Mouse (Mus musculus) ES-E14 (cell line): ENCODE data around the gene Guca1a. TPM values are rescaled to one million over a fixed set of nuclear protein-coding genes. Genes with fewer than 3 reads are reported as not detected.

ENCODE experiments used
- DNase-seq: peaks from one replicate; pipeline ENCODE4 v3.0.0-alpha.2; 2013; ENCODE audit warnings: low read depth, low spot score
- H3K27ac ChIP-seq: 2 replicates; pipeline ENCODE4 v1.5.1; 2012; ENCODE audit warnings: low read depth, mild to moderate bottlenecking, low read length, moderate library complexity, mixed read lengths; ENCODE audit not compliant: poor library complexity, insufficient read depth, severe bottlenecking
- H3K36me3 ChIP-seq: 2 replicates; pipeline ENCODE4 v1.6.1; 2012; ENCODE audit warnings: mild to moderate bottlenecking, low read length, moderate library complexity, mixed read lengths; ENCODE audit not compliant: control insufficient read depth, poor library complexity, insufficient read depth, severe bottlenecking
- H3K4me1 ChIP-seq, 2 experiments: fragments of 150-350 bp in 1 of 2; sonication (generic) in 1 of 2; 2 replicates each; pipeline ENCODE4 v1.6.1; 2012; ENCODE audit warnings: low read length in 2 of 2, mild to moderate bottlenecking in 1 of 2, mixed read lengths in 1 of 2; ENCODE audit not compliant: control insufficient read depth in 2 of 2, insufficient read depth in 2 of 2, poor library complexity in 1 of 2
- H3K4me3 ChIP-seq, 2 experiments: fragments of 150-350 bp in 1 of 2; sonication (generic) in 1 of 2; 2 replicates each; pipeline ENCODE4 v1.5.1; 2012; ENCODE audit warnings: low read length in 2 of 2, low read depth in 1 of 2, mild to moderate bottlenecking in 1 of 2, mixed read lengths in 1 of 2; ENCODE audit not compliant: insufficient read depth in 1 of 2, poor library complexity in 1 of 2, severe bottlenecking in 1 of 2
- H3K9ac ChIP-seq: 2 replicates; pipeline ENCODE4 v1.6.1; 2012; ENCODE audit warnings: low read depth, mild to moderate bottlenecking, low read length, mixed read lengths; ENCODE audit not compliant: poor library complexity, insufficient read depth, severe bottlenecking
- H3K9me3 ChIP-seq: fragments of 150-350 bp; sonication (generic); 2 replicates; pipeline ENCODE4 v1.6.1; 2012; ENCODE audit warnings: low read depth, mild to moderate bottlenecking, low read length; ENCODE audit not compliant: control insufficient read depth, insufficient read depth
- CHD2 ChIP-seq: IDR thresholded peaks from 2 replicates; pipeline ENCODE4 v1.6.1; 2014; ENCODE audit warnings: mild to moderate bottlenecking, low read depth, low read length, inconsistent platforms
- HCFC1 ChIP-seq: IDR thresholded peaks from 2 replicates; pipeline ENCODE4 v1.6.1; 2012; ENCODE audit warnings: low read length, inconsistent platforms, borderline replicate concordance; ENCODE audit not compliant: insufficient read depth
- MAFK ChIP-seq: IDR thresholded peaks from 2 replicates; pipeline ENCODE4 v1.6.1; 2014; ENCODE audit warnings: mild to moderate bottlenecking, low read depth, low read length, inconsistent platforms; ENCODE audit not compliant: insufficient read depth
- ZC3H11A ChIP-seq: IDR thresholded peaks from 2 replicates; pipeline ENCODE4 v1.6.1; 2012; ENCODE audit warnings: low read depth, mild to moderate bottlenecking, inconsistent platforms, low read length, borderline replicate concordance
- ZNF384 ChIP-seq: IDR thresholded peaks from 2 replicates; pipeline ENCODE4 v1.6.1; 2012; ENCODE audit warnings: low read depth, low read length, inconsistent platforms
- in situ Hi-C, 2 experiments: fragments of 600-800 bp; cut with MboI; formaldehyde crosslinking; loops; one replicate each; pipeline ENCODE4 v1.15.1; 2025; ENCODE audit warnings: low sequenced_read_pairs in 2 of 2, inconsistent platforms in 1 of 2; ENCODE audit not compliant: unreplicated experiment in 2 of 2
- total RNA-seq: library from RNA; depleted of rRNA; stranded (reverse); fragments of 300-350 nt; gene quantifications from 2 replicates; pipeline ENCODE4 v1.2.3, GENCODE M21; 2012

Guca1a gene
- total RNA-seq, 1 experiment = 12.2 TPM

GRCm38 (mm10) chr17:47381917-47382316, 18.5 kb downstream of the Guca1a start:
- no peak for DNase-seq
- no peak overlapping the region for H3K9ac ChIP-seq
- TF ChIP-seq HCFC1 (no peak), CHD2 (no peak), ZNF384 (no peak), ZC3H11A (no peak), MAFK (no peak)
- H3K4me1 ChIP-seq = peaks cover 0 to 2% of the 10 kb centered on the region in 2 experiments; a peak in 1 of 4 replicates
- peaks cover 13% of the 10 kb centered on the region for H3K36me3 ChIP-seq
- in situ Hi-C loops = no loop called here
- no peaks in the 10 kb centered on the region for H3K9me3 ChIP-seq
- no peak overlapping the region for H3K4me3 ChIP-seq
- H3K27ac ChIP-seq = no peak overlapping the region

GRCm38 (mm10) chr17:47378133-47378532, 22.3 kb downstream of the Guca1a start:
- H3K27ac ChIP-seq = no peak overlapping the region
- H3K9me3 ChIP-seq = no peaks in the 10 kb centered on the region
- H3K4me3 ChIP-seq = no peak overlapping the region
- TF ChIP-seq MAFK (no peak), HCFC1 (no peak), ZNF384 (no peak), CHD2 (no peak), ZC3H11A (no peak)
- in situ Hi-C loops = no loop called here
- H3K4me1 ChIP-seq = peaks cover 0 to 2% of the 10 kb centered on the region in 2 experiments; a peak in 1 of 4 replicates
- no peak for DNase-seq
- H3K36me3 ChIP-seq = peaks cover 36% of the 10 kb centered on the region
- no peak overlapping the region for H3K9ac ChIP-seq

GRCm38 (mm10) chr17:47376779-47377280, 23.6 kb downstream of the Guca1a start:
- Histone ChIP-seq H3K27ac (no peak overlapping the region), H3K36me3 (peaks cover 42% of the 10 kb centered on the region), H3K9ac (no peak overlapping the region), H3K9me3 (no peaks in the 10 kb centered on the region), H3K4me1 (peaks cover 0 to 2% of the 10 kb centered on the region in 2 experiments; a peak in 1 of 4 replicates), H3K4me3 (no peak overlapping the region)
- in situ Hi-C loops = no loop called here
- TF ChIP-seq ZNF384 = no peak
- no peak for TF ChIP-seq CHD2
- TF ChIP-seq MAFK = no peak
- TF ChIP-seq HCFC1 = no peak
- TF ChIP-seq ZC3H11A = no peak
- DNase-seq = no peak

GRCm38 (mm10) chr17:47373991-47374390, 26.4 kb downstream of the Guca1a start:
- peaks cover 39% of the 10 kb centered on the region for H3K36me3 ChIP-seq
- H3K9me3 ChIP-seq = no peaks in the 10 kb centered on the region
- in situ Hi-C loops = no loop called here

GRCm38 (mm10) chr17:47371451-47371850, 28.9 kb downstream of the Guca1a start:
- Histone ChIP-seq H3K4me3 (no peak overlapping the region), H3K36me3 (peaks cover 29% of the 10 kb centered on the region), H3K9ac (peak overlapping the region; percentile 14; the same call in 1 of the 2 replicates), H3K4me1 (peaks cover 2 to 6% of the 10 kb centered on the region in 2 experiments; a peak in 1 of 4 replicates), H3K9me3 (no peaks in the 10 kb centered on the region), H3K27ac (no peak overlapping the region)
- DNase-seq = peak; percentile 74
- in situ Hi-C loops = no loop called here
- TF ChIP-seq ZNF384 (no peak), HCFC1 (no peak), ZC3H11A (peak; percentile 22; the same call in 1 of the 2 replicates)

More at GRCm38 (mm10) chr17:47373991-47374390, 26.4 kb downstream of the Guca1a start:
- Histone ChIP-seq H3K27ac (no peak overlapping the region), H3K9ac (no peak overlapping the region), H3K4me3 (no peak overlapping the region), H3K4me1 (peaks cover 2 to 8% of the 10 kb centered on the region in 2 experiments; a peak in 1 of 4 replicates)
- TF ChIP-seq ZC3H11A (no peak), MAFK (no peak), CHD2 (no peak)
- no peak for DNase-seq
